Mouse (Mus musculus) G1E (cell line): Measurements from ENCODE around the gene Cdh6. TPM values are rescaled to one million over a fixed set of nuclear protein-coding genes. Genes with fewer than 3 reads are reported as not detected.
A peak's percentile ranks its signal among the peaks of the same experiment; 100 is the strongest.

ENCODE experiments used
- ATAC-seq: 2 replicates; pipeline ENCODE4 v1.8.0; 2016; ENCODE audit warnings: mild to moderate bottlenecking; ENCODE audit not compliant: insufficient number of reproducible peaks, poor library complexity, low FRiP score, severe bottlenecking; ENCODE audit errors: extremely low read depth
- DNase-seq: peaks from one replicate; pipeline ENCODE4 v3.0.0; 2012; ENCODE audit warnings: low spot score
- H3K27me3 ChIP-seq: 2 replicates; pipeline ENCODE4 v1.6.1; 2012; ENCODE audit warnings: mild to moderate bottlenecking, low read length, inconsistent platforms; ENCODE audit not compliant: insufficient read depth
- H3K36me3 ChIP-seq: replicated peaks from 2 replicates; pipeline ENCODE3; 2012; ENCODE audit warnings: mild to moderate bottlenecking, inconsistent platforms
- H3K4me1 ChIP-seq: 2 replicates; pipeline ENCODE4 v1.6.1; 2012; ENCODE audit warnings: low read depth, low read length, inconsistent platforms, mixed read lengths; ENCODE audit not compliant: insufficient read depth
- H3K4me3 ChIP-seq: 2 replicates; pipeline ENCODE4 v1.5.1; 2012; ENCODE audit warnings: low read depth, mild to moderate bottlenecking, inconsistent platforms, low read length, moderate library complexity, mixed read lengths
- H3K9me3 ChIP-seq: replicated peaks from 2 replicates; pipeline ENCODE4 v1.6.1; 2012; ENCODE audit warnings: inconsistent platforms
- CTCF ChIP-seq: IDR thresholded peaks from 2 replicates; pipeline ENCODE4 v1.5.1; 2012; ENCODE audit warnings: low read depth, low read length, inconsistent platforms, mixed read lengths
- GATA1 ChIP-seq: IDR thresholded peaks from 2 replicates; pipeline ENCODE4 v1.6.1; 2012; ENCODE audit warnings: borderline replicate concordance, low read length, inconsistent platforms, mixed read lengths
- GATA2 ChIP-seq: IDR thresholded peaks from 2 replicates; pipeline ENCODE4 v1.6.1; 2012; ENCODE audit warnings: low read depth, low read length, inconsistent platforms, borderline replicate concordance
- POLR2AphosphoS5 ChIP-seq: IDR thresholded peaks from 2 replicates; pipeline ENCODE4 v1.6.1; 2012; ENCODE audit warnings: low read depth, low read length, inconsistent platforms; ENCODE audit not compliant: insufficient replicate concordance
- TAL1 ChIP-seq: conservative IDR thresholded peaks from 2 replicates; pipeline ENCODE4 v1.6.1; 2012; ENCODE audit warnings: low read depth, low read length, inconsistent platforms, mixed read lengths
- polyA plus RNA-seq: library from polyadenylated mRNA; stranded (reverse); fragments of >175 nt; gene quantifications from 2 replicates; pipeline ENCODE4 v1.2.3, GENCODE M21; 2012
- total RNA-seq, 2 experiments: library from RNA; stranded (forward) in 1 of 2; stranded (reverse) in 1 of 2; fragments of 200-1000 nt in 1 of 2; fragments of >200 nt in 1 of 2; fragmentation: Nextera tagmentation in 1 of 2; gene quantifications; 2 replicates each; pipeline ENCODE4 v1.2.3; 2014 to 2017

The Cdh6 gene
- total and polyA plus RNA-seq, 3 experiments = 0.11 TPM; not detected in 2

DNA sequence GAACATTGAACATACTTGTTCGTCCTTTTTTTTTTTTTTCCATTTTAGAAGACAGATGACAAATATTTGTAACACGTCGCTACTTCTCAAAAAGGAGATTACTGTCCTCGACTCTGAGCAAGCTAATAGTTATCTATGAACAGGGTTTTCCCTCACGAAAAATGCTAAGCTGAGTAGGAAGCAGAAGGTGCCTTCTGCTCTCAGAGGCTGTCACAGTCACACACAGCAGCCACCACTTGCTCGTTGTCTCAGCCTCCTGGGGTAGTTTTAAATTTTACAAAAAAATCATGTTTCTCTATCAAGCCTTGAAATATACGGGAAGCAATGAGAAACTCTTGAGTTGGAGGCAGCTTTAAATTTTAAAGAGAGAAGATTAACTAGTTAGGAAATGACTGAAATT lies 125.6 kb downstream of the Cdh6 start:
- no peak overlapping the region for H3K4me3 ChIP-seq
- no peak for ATAC-seq
- H3K27me3 ChIP-seq = peaks cover 21% of the 10 kb centered on the region
- no peaks in the 10 kb centered on the region for H3K4me1 ChIP-seq
- H3K36me3 ChIP-seq = no peaks in the 10 kb centered on the region
- DNase-seq = no peak
- H3K9me3 ChIP-seq = no peaks in the 10 kb centered on the region
- TF ChIP-seq GATA2 (no peak), POLR2AphosphoS5 (no peak), CTCF (no peak)

DNA sequence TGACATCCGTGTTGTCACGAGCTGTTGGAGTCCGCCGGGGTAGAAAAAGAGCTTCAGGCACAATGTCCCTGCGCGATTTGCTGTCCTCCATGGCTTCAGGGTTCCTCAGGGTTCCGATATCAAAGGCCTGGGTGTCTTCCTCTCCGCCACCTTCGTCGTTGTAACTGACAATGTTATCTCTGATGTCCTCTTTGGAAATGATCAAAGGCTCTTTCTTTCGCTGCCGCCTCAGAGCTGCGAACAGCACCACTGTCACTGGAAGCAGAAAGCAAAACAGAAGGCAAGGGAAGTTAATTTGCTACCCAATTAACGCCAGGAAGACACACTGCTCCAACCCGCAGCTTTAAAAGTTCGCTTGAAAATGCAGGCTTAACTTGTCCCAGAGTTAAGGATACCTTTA lies 139.0 kb downstream of the Cdh6 start:
- DNase-seq (no peak), ATAC-seq (no peak)
- TF ChIP-seq POLR2AphosphoS5 = no peak
- no peak for TF ChIP-seq CTCF
- no peak for TF ChIP-seq GATA1
- no peak overlapping the region for H3K4me3 ChIP-seq
- H3K36me3 ChIP-seq = no peaks in the 10 kb centered on the region
- H3K9me3 ChIP-seq = no peaks in the 10 kb centered on the region
- peaks cover 10% of the 10 kb centered on the region for H3K27me3 ChIP-seq
- no peaks in the 10 kb centered on the region for H3K4me1 ChIP-seq

GRCm38 (mm10) chr15:13030641-13031040 lies 142.8 kb downstream of the Cdh6 start:
- peaks cover 23% of the 10 kb centered on the region for H3K27me3 ChIP-seq
- DNase-seq (no peak), ATAC-seq (no peak)
- no peak for TF ChIP-seq GATA1
- no peak for TF ChIP-seq POLR2AphosphoS5
- TF ChIP-seq TAL1 = no peak
- TF ChIP-seq CTCF = no peak
- no peak for TF ChIP-seq GATA2
- peaks cover 8% of the 10 kb centered on the region; the same call in 1 of the 2 replicates for H3K4me1 ChIP-seq
- no peaks in the 10 kb centered on the region for H3K9me3 ChIP-seq
- H3K4me3 ChIP-seq = no peak overlapping the region
- H3K36me3 ChIP-seq = no peaks in the 10 kb centered on the region

GRCm38 (mm10) chr15:13027513-13027912 lies 146.0 kb downstream of the Cdh6 start:
- ATAC-seq (peak; percentile 76), DNase-seq (no peak)
- Histone ChIP-seq H3K4me1 (peaks cover 8% of the 10 kb centered on the region; the same call in 1 of the 2 replicates), H3K9me3 (no peaks in the 10 kb centered on the region), H3K4me3 (no peak overlapping the region), H3K27me3 (peaks cover 14% of the 10 kb centered on the region; the same call in 1 of the 2 replicates), H3K36me3 (no peaks in the 10 kb centered on the region)
- no peak for TF ChIP-seq GATA1
- TF ChIP-seq GATA2 = no peak
- no peak for TF ChIP-seq CTCF
- TF ChIP-seq POLR2AphosphoS5 = no peak
- no peak for TF ChIP-seq TAL1

- DNase-seq = no peak
- Histone ChIP-seq H3K27me3 (peaks cover 12% of the 10 kb centered on the region; the same call in 1 of the 2 replicates), H3K4me3 (no peak overlapping the region), H3K36me3 (no peaks in the 10 kb centered on the region), H3K9me3 (no peaks in the 10 kb centered on the region), H3K4me1 (no peaks in the 10 kb centered on the region)
- ATAC-seq = no peak
- TF ChIP-seq CTCF (no peak), GATA2 (no peak)
Measured at GRCm38 (mm10) chr15:13016756-13017357, 156.6 kb downstream of the Cdh6 start.

GRCm38 (mm10) chr15:13008803-13009202 lies 164.7 kb downstream of the Cdh6 start:
- Histone ChIP-seq H3K9me3 (no peaks in the 10 kb centered on the region), H3K4me1 (no peaks in the 10 kb centered on the region), H3K27me3 (peaks cover 27% of the 10 kb centered on the region), H3K36me3 (no peaks in the 10 kb centered on the region), H3K4me3 (no peak overlapping the region)
- DNase-seq (no peak), ATAC-seq (no peak)
- TF ChIP-seq CTCF (no peak), TAL1 (no peak), POLR2AphosphoS5 (no peak), GATA2 (no peak), GATA1 (no peak)

DNA sequence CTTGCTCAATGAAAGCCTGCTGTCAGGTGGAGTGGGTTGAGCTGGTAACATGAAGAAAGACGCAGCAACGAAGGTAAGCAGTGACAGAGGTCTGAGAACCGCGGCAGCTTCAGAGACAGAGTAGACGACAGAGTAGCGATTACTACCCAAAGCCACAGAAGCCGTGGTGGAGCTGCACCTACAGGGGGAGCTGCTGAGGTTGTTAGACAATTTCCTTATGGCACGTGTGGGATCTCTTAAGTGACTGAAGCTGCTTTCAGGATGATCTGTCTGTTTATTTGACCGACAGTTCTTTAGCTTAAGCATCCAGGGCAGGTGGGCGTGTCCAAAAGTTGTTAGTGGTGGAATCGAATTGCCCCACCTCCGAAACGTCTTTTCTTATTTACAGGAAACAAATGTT lies 167.5 kb downstream of the Cdh6 start:
- ATAC-seq (no peak), DNase-seq (no peak)
- Histone ChIP-seq H3K36me3 (no peaks in the 10 kb centered on the region), H3K27me3 (peaks cover 18% of the 10 kb centered on the region), H3K4me1 (no peaks in the 10 kb centered on the region), H3K9me3 (no peaks in the 10 kb centered on the region), H3K4me3 (no peak overlapping the region)
- TF ChIP-seq POLR2AphosphoS5 = no peak
- no peak for TF ChIP-seq CTCF
- TF ChIP-seq GATA1 = no peak
- TF ChIP-seq GATA2 = no peak
- TF ChIP-seq TAL1 = no peak
